Mouse (Mus musculus): ENCODE measurements around the gene Tmbim6. TPM values are rescaled to one million over a fixed set of nuclear protein-coding genes. Genes with fewer than 3 reads are reported as not detected.

Gene Tmbim6
- polyA plus RNA-seq, 2 experiments = 216 to 296 TPM

GRCm38 (mm10) chr15:99431504-99431903, 38.8 kb downstream of the Tmbim6 start:
- ATAC-seq (ENCODE audit: low FRiP score, low read depth) (peak; percentile 56; the same call in 1 of the 2 replicates), DNase-seq (ENCODE audit: low spot score) (peak; percentile 12)
- 74% methylated on average over 7 of the region's 7 CpGs for WGBS
- Histone ChIP-seq H3K4me1 (ENCODE audit: control insufficient read depth, insufficient read depth, low read length) (peaks cover 20% of the 10 kb centered on the region), H3K4me3 (replicated peaks; ENCODE audit: low read length) (no peak overlapping the region), H3K27me3 (ENCODE audit: control insufficient read depth, insufficient read depth, low read length) (no peaks in the 10 kb centered on the region), H3K27ac (replicated peaks; ENCODE audit: low read depth, low read length) (0 out of 2 replicates have a peak overlapping the region, but pooled peaks have one; percentile 35), H3K9me3 (ENCODE audit: control insufficient read depth, low read length) (no peaks in the 10 kb centered on the region), H3K36me3 (ENCODE audit: control insufficient read depth, insufficient read depth, low read length) (peaks cover 80% of the 10 kb centered on the region), H3K4me2 (replicated peaks; ENCODE audit: low read depth, low read length, severe bottlenecking) (no peak overlapping the region), H3K9ac (ENCODE audit: low read depth, low read length, severe bottlenecking) (no peak overlapping the region)
- TF ChIP-seq POLR2A (IDR thresholded peaks at IDR 0.05; ENCODE audit: borderline replicate concordance, extremely low read depth, insufficient read depth, insufficient read length) = no peak

- Histone ChIP-seq H3K4me2 (replicated peaks; ENCODE audit: low read depth, low read length, severe bottlenecking) (no peak overlapping the region), H3K36me3 (ENCODE audit: control insufficient read depth, insufficient read depth, low read length) (peaks cover 80% of the 10 kb centered on the region), H3K27ac (replicated peaks; ENCODE audit: low read depth, low read length) (0 out of 2 replicates have a peak overlapping the region, but pooled peaks have one; percentile 35), H3K9me3 (ENCODE audit: control insufficient read depth, low read length) (no peaks in the 10 kb centered on the region), H3K27me3 (ENCODE audit: control insufficient read depth, insufficient read depth, low read length) (no peaks in the 10 kb centered on the region), H3K4me1 (ENCODE audit: control insufficient read depth, insufficient read depth, low read length) (peaks cover 24% of the 10 kb centered on the region), H3K9ac (ENCODE audit: low read depth, low read length, severe bottlenecking) (no peak overlapping the region), H3K4me3 (replicated peaks; ENCODE audit: low read length) (no peak overlapping the region)
- TF ChIP-seq POLR2A (IDR thresholded peaks at IDR 0.05; ENCODE audit: borderline replicate concordance, extremely low read depth, insufficient read depth, insufficient read length) = no peak
- 86% methylated on average over 8 of the region's 8 CpGs for WGBS
- ATAC-seq (ENCODE audit: low FRiP score, low read depth) (peak; percentile 41; the same call in 1 of the 2 replicates), DNase-seq (ENCODE audit: low spot score) (no peak)
Observed at GRCm38 (mm10) chr15:99431967-99432366, 39.3 kb downstream of the Tmbim6 start.

GRCm38 (mm10) chr15:99433081-99433718, 40.5 kb downstream of the Tmbim6 start:
- H3K36me3 ChIP-seq (ENCODE audit: control insufficient read depth, insufficient read depth, low read length) = peaks cover 74% of the 10 kb centered on the region
- peaks cover 31% of the 10 kb centered on the region for H3K4me1 ChIP-seq (ENCODE audit: control insufficient read depth, insufficient read depth, low read length)
- no peak overlapping the region for H3K9ac ChIP-seq (ENCODE audit: low read depth, low read length, severe bottlenecking)
- H3K27me3 ChIP-seq (ENCODE audit: control insufficient read depth, insufficient read depth, low read length) = no peaks in the 10 kb centered on the region
- no peak overlapping the region for H3K4me2 ChIP-seq (replicated peaks; ENCODE audit: low read depth, low read length, severe bottlenecking)
- no peak overlapping the region for H3K27ac ChIP-seq (replicated peaks; ENCODE audit: low read depth, low read length)
- WGBS = 91% methylated on average over 16 of the region's 16 CpGs
- no peak for DNase-seq (ENCODE audit: low spot score)
- H3K4me3 ChIP-seq (replicated peaks; ENCODE audit: low read length) = no peak overlapping the region
- no peak for TF ChIP-seq POLR2A (IDR thresholded peaks at IDR 0.05; ENCODE audit: borderline replicate concordance, extremely low read depth, insufficient read depth, insufficient read length)
- no peak for ATAC-seq (ENCODE audit: low FRiP score, low read depth)
- H3K9me3 ChIP-seq (ENCODE audit: control insufficient read depth, low read length) = no peaks in the 10 kb centered on the region

- 90% methylated on average over 12 of the region's 12 CpGs for WGBS
- Histone ChIP-seq H3K9me3 (ENCODE audit: control insufficient read depth, low read length) (no peaks in the 10 kb centered on the region), H3K4me3 (replicated peaks; ENCODE audit: low read length) (no peak overlapping the region), H3K4me2 (replicated peaks; ENCODE audit: low read depth, low read length, severe bottlenecking) (no peak overlapping the region), H3K9ac (ENCODE audit: low read depth, low read length, severe bottlenecking) (no peak overlapping the region), H3K36me3 (ENCODE audit: control insufficient read depth, insufficient read depth, low read length) (peaks cover 68% of the 10 kb centered on the region), H3K27me3 (ENCODE audit: control insufficient read depth, insufficient read depth, low read length) (no peaks in the 10 kb centered on the region), H3K27ac (replicated peaks; ENCODE audit: low read depth, low read length) (no peak overlapping the region), H3K4me1 (ENCODE audit: control insufficient read depth, insufficient read depth, low read length) (peaks cover 38% of the 10 kb centered on the region)
- no peak for TF ChIP-seq POLR2A (IDR thresholded peaks at IDR 0.05; ENCODE audit: borderline replicate concordance, extremely low read depth, insufficient read depth, insufficient read length)
- no peak for ATAC-seq (ENCODE audit: low FRiP score, low read depth)
- no peak for DNase-seq (ENCODE audit: low spot score)
Observed at GRCm38 (mm10) chr15:99433913-99434312, 41.2 kb downstream of the Tmbim6 start.

GRCm38 (mm10) chr15:99438966-99439698, 46.5 kb downstream of the Tmbim6 start:
- Histone ChIP-seq H3K9ac (ENCODE audit: low read depth, low read length, severe bottlenecking) (no peak overlapping the region), H3K4me1 (ENCODE audit: control insufficient read depth, insufficient read depth, low read length) (peaks cover 48% of the 10 kb centered on the region), H3K4me2 (replicated peaks; ENCODE audit: low read depth, low read length, severe bottlenecking) (no peak overlapping the region), H3K27ac (replicated peaks; ENCODE audit: low read depth, low read length) (no peak overlapping the region), H3K27me3 (ENCODE audit: control insufficient read depth, insufficient read depth, low read length) (no peaks in the 10 kb centered on the region), H3K36me3 (ENCODE audit: control insufficient read depth, insufficient read depth, low read length) (peaks cover 39% of the 10 kb centered on the region), H3K4me3 (replicated peaks; ENCODE audit: low read length) (no peak overlapping the region), H3K9me3 (ENCODE audit: control insufficient read depth, low read length) (no peaks in the 10 kb centered on the region)
- no peak for ATAC-seq (ENCODE audit: low FRiP score, low read depth)
- TF ChIP-seq POLR2A (IDR thresholded peaks at IDR 0.05; ENCODE audit: borderline replicate concordance, extremely low read depth, insufficient read depth, insufficient read length) = no peak
- no peak for DNase-seq (ENCODE audit: low spot score)
- 73% methylated on average over 8 of the region's 8 CpGs for WGBS

Measured in limb, embryonic 14.5 days (tissue).